Mouse (Mus musculus): ENCODE results near the gene Thegl. TPM values are rescaled to one million over a fixed set of nuclear protein-coding genes. Genes with fewer than 3 reads are reported as not detected.

Thegl gene
- polyA plus RNA-seq, 1 experiment from 2014 or later: 0.40 TPM

DNA sequence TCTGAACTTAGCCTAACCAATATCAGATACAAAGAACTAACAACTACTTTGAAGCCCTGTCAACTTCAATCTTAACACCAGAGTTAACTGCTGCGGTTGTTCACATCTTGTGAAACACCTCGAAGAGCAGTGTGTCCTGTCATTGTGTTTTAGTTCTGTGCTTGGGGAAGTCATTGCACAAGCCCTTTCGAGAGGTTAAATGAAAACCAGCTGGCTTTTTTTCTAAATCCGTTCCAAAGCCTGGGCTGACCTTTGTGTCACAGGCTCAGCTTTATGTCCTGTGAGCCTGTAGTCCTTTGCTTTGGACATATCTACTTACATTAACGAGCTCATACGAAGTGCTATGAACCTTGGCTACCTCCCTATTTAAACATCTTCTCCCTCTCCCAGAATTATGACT, 81.9 kb downstream of the Thegl start:
- DNase-seq: no peak
- peaks cover 53% of the 10 kb centered on the region for H3K27me3 ChIP-seq
- H3K4me1 ChIP-seq (replicated peaks): peaks cover 19% of the 10 kb centered on the region
- WGBS (ENCODE audit: insufficient replicate concordance): 41% methylated on average over 6 of the region's 6 CpGs
- ATAC-seq (ENCODE audit: low read depth): no peak
- H3K9ac ChIP-seq: no peak overlapping the region
- H3K4me3 ChIP-seq (replicated peaks): no peak overlapping the region
- H3K36me3 ChIP-seq: no peaks in the 10 kb centered on the region
- no peaks in the 10 kb centered on the region for H3K9me3 ChIP-seq (replicated peaks)
- no peak overlapping the region for H3K4me2 ChIP-seq
- H3K27ac ChIP-seq: no peak overlapping the region

DNA sequence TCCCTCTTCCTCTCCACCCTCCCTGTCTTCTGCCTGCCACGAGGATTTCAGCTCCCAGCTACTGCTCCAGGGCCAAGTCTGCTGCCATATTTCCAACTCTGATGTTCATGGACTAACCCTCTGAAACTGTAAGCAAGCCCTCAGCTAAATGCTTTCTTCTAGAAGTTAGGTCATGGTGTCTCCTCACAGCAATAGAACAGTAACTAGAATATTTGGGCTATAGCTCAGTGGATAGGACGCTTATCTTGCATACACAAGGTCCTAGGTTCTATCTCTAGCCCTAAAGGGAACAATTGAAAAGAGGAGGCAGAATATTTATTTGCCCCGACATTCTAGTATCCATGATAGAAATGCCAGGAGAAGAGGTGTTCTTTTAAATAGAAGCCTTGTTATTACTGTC, 83.1 kb downstream of the Thegl start:
- Histone ChIP-seq H3K4me2 (no peak overlapping the region), H3K27ac (no peak overlapping the region), H3K9me3 (replicated peaks) (no peaks in the 10 kb centered on the region), H3K4me1 (replicated peaks) (peaks cover 19% of the 10 kb centered on the region), H3K4me3 (replicated peaks) (no peak overlapping the region), H3K27me3 (peaks cover 44% of the 10 kb centered on the region), H3K9ac (no peak overlapping the region), H3K36me3 (no peaks in the 10 kb centered on the region)
- ATAC-seq (ENCODE audit: low read depth) (no peak), DNase-seq (no peak)
- 50% methylated on average over 3 of the region's 3 CpGs for WGBS (ENCODE audit: insufficient replicate concordance)

DNA sequence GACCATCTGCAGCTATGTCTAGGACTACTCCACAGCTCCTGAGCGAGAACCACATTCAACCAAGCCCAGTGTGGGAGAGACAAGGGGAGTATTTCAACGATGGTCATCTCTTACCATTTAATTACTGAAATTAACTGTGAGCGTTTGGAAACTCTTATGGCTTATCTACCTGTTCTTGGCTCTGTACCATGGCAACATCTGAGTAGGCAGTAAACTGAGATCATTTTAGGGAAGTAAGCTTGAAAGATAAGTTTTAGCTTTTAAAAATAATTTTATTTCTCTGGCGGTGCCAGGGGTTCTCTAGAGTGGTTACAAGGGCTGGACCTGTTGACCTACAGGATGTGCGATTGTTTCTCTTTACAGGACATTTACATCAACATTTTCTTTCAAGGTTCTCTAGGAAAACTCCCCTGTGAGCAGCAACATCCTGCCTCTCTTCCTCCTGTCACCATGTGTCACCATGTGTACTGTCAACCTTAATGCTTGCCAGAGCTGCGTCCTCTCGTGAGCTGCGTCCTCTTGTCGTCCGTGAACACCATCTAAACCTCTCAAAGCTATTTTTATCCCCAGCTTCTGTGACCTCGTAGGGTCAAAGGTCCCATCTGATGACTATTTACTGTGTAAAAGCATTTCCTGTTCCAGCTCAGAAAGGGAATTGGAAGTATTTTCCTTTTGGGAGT, 83.6 kb downstream of the Thegl start:
- no peak for DNase-seq

DNA sequence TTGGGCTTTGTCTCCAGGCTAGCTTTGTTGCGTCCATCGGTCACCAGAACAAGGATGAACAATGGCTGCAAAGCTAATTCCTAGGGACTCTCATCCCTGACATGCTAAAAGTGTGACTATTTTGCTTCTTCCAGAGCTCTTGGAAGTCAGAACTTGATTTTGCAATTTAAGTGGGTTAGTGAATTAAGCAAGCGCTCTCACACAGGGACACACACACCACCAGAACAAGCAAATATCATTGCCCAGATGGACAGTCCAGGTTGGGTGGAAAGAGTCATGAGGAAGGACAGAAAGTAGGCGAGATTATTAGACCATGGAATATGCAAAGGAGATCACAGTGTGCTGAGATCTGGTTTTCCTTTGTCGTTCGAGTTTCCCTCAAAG, 84.2 kb downstream of the Thegl start:
- DNase-seq: no peak
- H3K27ac ChIP-seq: no peak overlapping the region
- peaks cover 10% of the 10 kb centered on the region for H3K4me1 ChIP-seq (replicated peaks)
- no peak for ATAC-seq (ENCODE audit: low read depth)
- H3K9me3 ChIP-seq (replicated peaks): no peaks in the 10 kb centered on the region
- WGBS (ENCODE audit: insufficient replicate concordance): 56% methylated on average over 6 of the region's 6 CpGs
- no peaks in the 10 kb centered on the region for H3K36me3 ChIP-seq
- no peak overlapping the region for H3K4me2 ChIP-seq
- H3K9ac ChIP-seq: no peak overlapping the region
- no peak overlapping the region for H3K4me3 ChIP-seq (replicated peaks)
- H3K27me3 ChIP-seq: peaks cover 33% of the 10 kb centered on the region

More for the DNA sequence above, 83.6 kb downstream of the Thegl start:
- no peak overlapping the region for H3K4me2 ChIP-seq
- no peaks in the 10 kb centered on the region for H3K9me3 ChIP-seq (replicated peaks)
- 32% methylated on average over 11 of the region's 11 CpGs for WGBS (ENCODE audit: insufficient replicate concordance)
- H3K4me3 ChIP-seq (replicated peaks): no peak overlapping the region
- H3K36me3 ChIP-seq: no peaks in the 10 kb centered on the region
- no peak for ATAC-seq (ENCODE audit: low read depth)
- peaks cover 15% of the 10 kb centered on the region for H3K4me1 ChIP-seq (replicated peaks)
- no peak overlapping the region for H3K27ac ChIP-seq
- peaks cover 38% of the 10 kb centered on the region for H3K27me3 ChIP-seq
- no peak overlapping the region for H3K9ac ChIP-seq

DNA sequence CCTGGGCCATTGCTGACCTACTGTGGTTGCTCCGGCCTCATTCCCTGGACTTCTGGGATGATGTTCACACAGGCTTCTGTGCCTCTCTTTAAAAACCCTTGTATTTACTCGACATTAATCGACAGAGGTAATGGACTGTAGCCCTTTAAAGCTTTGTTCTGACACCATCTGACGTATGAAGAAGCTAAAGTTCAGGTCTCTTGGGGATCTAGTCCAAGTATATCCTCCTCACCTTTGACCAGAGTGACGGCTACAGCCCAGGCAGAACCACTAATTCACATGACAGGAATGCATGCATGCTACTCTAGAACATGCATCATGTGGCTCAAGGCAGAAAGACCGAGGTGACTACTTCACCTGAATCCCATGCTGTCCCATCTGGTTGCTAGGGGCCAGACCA, 84.9 kb downstream of the Thegl start:
- no peaks in the 10 kb centered on the region for H3K9me3 ChIP-seq (replicated peaks)
- peaks cover 8% of the 10 kb centered on the region; the same call in 1 of the 2 replicates for H3K4me1 ChIP-seq (replicated peaks)
- ATAC-seq (ENCODE audit: low read depth) (no peak), DNase-seq (no peak)
- no peaks in the 10 kb centered on the region for H3K36me3 ChIP-seq
- peaks cover 26% of the 10 kb centered on the region for H3K27me3 ChIP-seq
- H3K4me3 ChIP-seq (replicated peaks): no peak overlapping the region
- no peak overlapping the region for H3K9ac ChIP-seq
- WGBS (ENCODE audit: insufficient replicate concordance): 67% methylated on average over 6 of the region's 6 CpGs
- no peak overlapping the region for H3K27ac ChIP-seq
- no peak overlapping the region for H3K4me2 ChIP-seq

DNA sequence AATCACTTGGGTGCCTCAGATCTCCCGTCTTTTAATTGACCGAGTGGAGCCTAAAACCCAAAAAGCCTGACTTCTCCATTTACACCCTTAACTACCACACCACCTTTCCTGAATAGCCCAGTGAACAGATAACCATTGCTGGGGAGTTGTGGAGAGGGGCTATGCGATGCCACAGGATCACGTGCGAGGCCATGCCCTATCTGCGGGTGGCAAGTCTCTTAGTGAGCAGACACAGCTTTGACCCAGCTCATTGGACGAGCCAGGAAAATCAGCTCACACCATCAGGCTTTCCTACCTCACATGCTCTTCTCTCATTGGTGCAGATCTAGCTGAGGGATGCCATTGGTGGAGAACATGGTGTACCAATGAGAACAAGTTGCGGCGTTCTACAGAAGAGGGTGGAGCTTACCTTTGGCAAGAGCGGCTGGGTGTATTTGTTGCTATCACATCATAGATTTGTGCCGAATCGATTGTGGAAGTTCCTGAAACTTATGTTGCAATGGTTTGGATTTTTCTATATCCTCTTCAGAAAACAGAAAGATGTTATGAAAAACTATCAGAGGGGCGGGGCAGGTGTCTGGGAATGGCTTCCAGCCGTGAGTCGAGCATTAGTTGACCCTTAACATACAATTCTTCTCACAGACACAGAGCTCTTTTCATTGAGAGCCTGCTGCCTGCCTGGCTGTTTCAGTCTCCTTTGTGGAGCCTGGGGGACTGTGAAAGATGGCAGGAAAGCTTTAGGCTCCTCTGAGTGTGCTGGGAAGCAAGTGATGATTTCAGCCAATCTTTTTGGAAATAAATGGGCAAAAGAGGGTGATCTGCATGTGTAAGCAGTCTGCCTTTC, 86.9 kb downstream of the Thegl start:
- Histone ChIP-seq H3K4me2 (no peak overlapping the region), H3K27ac (no peak overlapping the region), H3K9me3 (replicated peaks) (no peaks in the 10 kb centered on the region), H3K4me1 (replicated peaks) (no peaks in the 10 kb centered on the region), H3K9ac (no peak overlapping the region), H3K36me3 (no peaks in the 10 kb centered on the region), H3K27me3 (0 out of 2 replicates have a peak, but pooled peaks cover 7% of the 10 kb centered on the region), H3K4me3 (replicated peaks) (no peak overlapping the region)
- ATAC-seq (ENCODE audit: low read depth) (no peak), DNase-seq (no peak)
- 60% methylated on average over 15 of the region's 15 CpGs for WGBS (ENCODE audit: insufficient replicate concordance)

DNA sequence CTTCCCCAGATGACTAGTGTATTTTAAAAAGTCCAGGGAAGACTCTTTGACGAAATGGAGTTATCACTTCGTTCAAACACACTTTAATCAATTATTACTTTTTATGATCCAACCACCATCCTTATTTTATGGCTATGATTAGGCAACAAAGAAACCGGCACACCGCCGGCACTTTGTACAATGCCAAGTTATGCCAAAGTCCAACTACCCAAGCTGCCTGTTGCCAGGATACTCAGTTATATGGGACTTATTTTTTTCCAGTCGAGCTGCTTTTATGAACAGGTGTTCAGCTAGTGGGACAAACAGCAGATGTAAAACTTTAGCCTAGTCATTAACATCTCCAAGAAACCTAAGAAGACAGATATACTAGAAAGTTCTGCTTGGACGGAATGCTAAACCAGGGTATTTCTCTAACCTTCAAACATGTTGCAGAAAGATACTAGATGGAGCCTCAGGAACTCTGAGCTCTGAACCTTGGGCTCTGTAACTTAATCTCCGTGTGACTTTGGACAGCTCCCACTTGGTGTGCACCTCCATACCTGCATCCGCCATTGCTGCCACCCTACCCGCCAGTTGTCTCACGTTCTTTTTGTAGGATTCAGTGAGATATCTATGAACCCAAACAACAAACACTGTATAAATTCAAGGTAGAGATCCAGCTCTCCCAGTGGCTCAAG, 91.5 kb downstream of the Thegl start:
- no peak overlapping the region for H3K27ac ChIP-seq
- H3K9ac ChIP-seq: no peak overlapping the region
- no peak overlapping the region for H3K4me2 ChIP-seq
- H3K27me3 ChIP-seq: 0 out of 2 replicates have a peak, but pooled peaks cover 3% of the 10 kb centered on the region
- no peak for DNase-seq
- no peaks in the 10 kb centered on the region for H3K36me3 ChIP-seq
- no peaks in the 10 kb centered on the region for H3K4me1 ChIP-seq (replicated peaks)
- H3K9me3 ChIP-seq (replicated peaks): no peaks in the 10 kb centered on the region
- WGBS (ENCODE audit: insufficient replicate concordance): 67% methylated on average over 11 of the region's 11 CpGs
- no peak overlapping the region for H3K4me3 ChIP-seq (replicated peaks)
- no peak for ATAC-seq (ENCODE audit: low read depth)

DNA sequence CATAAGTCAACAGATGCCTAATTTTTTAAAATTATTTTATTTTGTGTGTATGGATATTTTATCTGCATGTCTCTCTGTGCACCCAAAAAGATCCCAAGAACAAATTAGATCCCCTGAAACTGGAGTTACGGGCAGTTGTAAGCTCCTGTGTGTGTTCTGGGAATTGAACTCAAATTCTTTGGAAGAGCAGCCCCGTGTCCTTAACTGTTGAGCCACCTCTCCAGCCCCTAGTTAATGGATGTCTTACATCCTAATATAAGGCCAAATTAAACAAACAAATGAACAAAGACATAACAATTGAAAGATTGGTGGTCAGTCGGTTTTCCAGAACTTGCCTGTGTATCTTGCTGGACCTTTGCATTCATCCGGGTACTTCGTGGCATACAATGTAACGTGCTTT, 93.0 kb downstream of the Thegl start:
- ATAC-seq (ENCODE audit: low read depth): no peak
- Histone ChIP-seq H3K27me3 (0 out of 2 replicates have a peak, but pooled peaks cover 3% of the 10 kb centered on the region), H3K27ac (no peak overlapping the region), H3K9ac (no peak overlapping the region), H3K9me3 (replicated peaks) (no peaks in the 10 kb centered on the region), H3K4me3 (replicated peaks) (no peak overlapping the region), H3K36me3 (no peaks in the 10 kb centered on the region), H3K4me2 (no peak overlapping the region), H3K4me1 (replicated peaks) (no peaks in the 10 kb centered on the region)
- no peak for DNase-seq
- WGBS (ENCODE audit: insufficient replicate concordance): 70% methylated on average over 6 of the region's 6 CpGs

DNA sequence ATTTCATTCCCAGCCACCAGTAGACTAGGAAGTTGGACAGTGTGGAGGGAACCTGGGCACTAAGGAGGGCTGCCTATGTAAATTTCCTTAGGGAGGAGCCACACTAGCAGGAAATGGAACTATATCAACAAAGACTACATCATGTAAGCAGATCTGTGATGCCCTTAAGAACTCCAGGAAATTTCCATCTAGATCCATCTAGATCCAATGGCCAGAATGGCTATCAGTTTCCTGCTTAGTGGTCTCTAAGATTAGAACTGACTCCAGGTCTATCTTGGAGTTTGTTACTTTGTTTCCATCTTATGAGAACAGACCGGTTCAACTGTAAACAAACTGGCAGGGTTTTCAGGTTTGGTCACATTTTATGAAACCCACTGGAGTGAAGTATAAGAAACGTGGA, 94.0 kb downstream of the Thegl start:
- DNase-seq (no peak), ATAC-seq (ENCODE audit: low read depth) (no peak)
- Histone ChIP-seq H3K27ac (no peak overlapping the region), H3K9ac (no peak overlapping the region), H3K27me3 (0 out of 2 replicates have a peak, but pooled peaks cover 3% of the 10 kb centered on the region), H3K4me1 (replicated peaks) (no peaks in the 10 kb centered on the region), H3K36me3 (no peaks in the 10 kb centered on the region), H3K9me3 (replicated peaks) (no peaks in the 10 kb centered on the region), H3K4me2 (no peak overlapping the region), H3K4me3 (replicated peaks) (no peak overlapping the region)
- 63% methylated on average over 2 of the region's 2 CpGs for WGBS (ENCODE audit: insufficient replicate concordance)

All from liver, embryonic 13.5 days (tissue).